Mouse (Mus musculus): Measurements from ENCODE around the gene Tmem209.

Tmem209 gene

GRCm38 (mm10) chr6:30465586-30465985, 44.0 kb downstream of the Tmem209 start:
- DNase-seq (ENCODE audit: low read depth, low spot score): no peak

GRCm38 (mm10) chr6:30462822-30463221, 46.8 kb downstream of the Tmem209 start:
- no peak for DNase-seq (ENCODE audit: low read depth, low spot score)

- peak; percentile 21 for DNase-seq (ENCODE audit: low read depth, low spot score)
These were observed 47.7 kb downstream of the Tmem209 start for GRCm38 (mm10) chr6:30461755-30462344.

- peak; percentile 99 for DNase-seq (ENCODE audit: low read depth, low spot score)
These were observed 48.7 kb downstream of the Tmem209 start for GRCm38 (mm10) chr6:30460750-30461446.

- peak; percentile 85 for DNase-seq (ENCODE audit: low read depth, low spot score)
These were observed 49.5 kb downstream of the Tmem209 start for GRCm38 (mm10) chr6:30459811-30460749.

- DNase-seq (ENCODE audit: low read depth, low spot score): peak; percentile 61
These were observed 50.4 kb downstream of the Tmem209 start for GRCm38 (mm10) chr6:30459056-30459747.

GRCm38 (mm10) chr6:30458626-30459025, 51.0 kb downstream of the Tmem209 start:
- DNase-seq (ENCODE audit: low read depth, low spot score): peak; percentile 74

- no peak for DNase-seq (ENCODE audit: low read depth, low spot score)
These were observed 52.6 kb downstream of the Tmem209 start for GRCm38 (mm10) chr6:30456991-30457390.

GRCm38 (mm10) chr6:30439576-30439975, 70.0 kb downstream of the Tmem209 start:
- no peak for DNase-seq (ENCODE audit: low read depth, low spot score)

GRCm38 (mm10) chr6:30437054-30437453, 72.5 kb downstream of the Tmem209 start:
- no peak for DNase-seq (ENCODE audit: low read depth, low spot score)

- DNase-seq (ENCODE audit: low read depth, low spot score): no peak
These were observed 73.1 kb downstream of the Tmem209 start for GRCm38 (mm10) chr6:30436476-30436875.

GRCm38 (mm10) chr6:30432461-30433192, 77.0 kb downstream of the Tmem209 start:
- peak; percentile 54 for DNase-seq (ENCODE audit: low read depth, low spot score)

Data from brain, adult 2 months (tissue).